ENCODE assay signal across 17 mouse cellular contexts in the genomic region with DNA sequence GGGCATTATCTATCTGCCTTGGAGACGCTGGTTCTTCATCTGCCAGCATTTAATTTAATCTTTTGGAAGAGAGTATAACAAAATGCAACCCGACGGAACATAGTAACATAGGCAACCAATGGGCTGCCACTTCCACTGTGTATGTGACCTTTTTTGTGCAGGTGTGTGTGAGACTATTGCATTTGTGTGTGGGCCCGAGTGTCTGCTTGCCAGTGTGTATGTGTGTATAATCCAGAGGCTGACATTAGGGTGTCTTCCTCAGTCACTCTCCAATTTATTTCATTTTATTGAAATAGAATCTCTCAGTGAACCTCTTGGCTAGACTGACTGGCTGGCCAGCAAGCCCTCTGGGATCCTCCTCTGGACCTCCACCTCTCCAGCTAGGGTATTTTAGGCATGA. TPM values are rescaled to one million over a fixed set of nuclear protein-coding genes. Genes with fewer than 3 reads are reported as not detected.
DNase-seq lines count a peak whose midpoint lies in the region; ATAC-seq and TF ChIP-seq lines count a peak whose summit lies in the region.
"Had no signal": no experiment of that assay in that cellular context is flagged by ENCODE, and none has a peak within 500 bp of the region (broad histone marks: within the 10 kb centered on the region; RNA-seq: fewer than 3 reads in every experiment).

No protein-coding gene starts in this region.

- H3K4me1 ChIP-seq in heart, embryonic 14.5 days (ENCODE audit: control insufficient read depth in 2 of 2, insufficient read depth in 2 of 2, low read length in 2 of 2), result peaks cover 5 to 18% of the 10 kb centered on the region in 2 experiments
- H3K4me1 ChIP-seq in spleen, adult 2 months (ENCODE audit: control insufficient read depth, insufficient read depth, insufficient read length), result peaks cover 3% of the 10 kb centered on the region; the same call in 1 of the 2 replicates
- peaks cover 22% of the 10 kb centered on the region for H3K4me1 ChIP-seq in liver, embryonic 12.5 days
- peaks cover 5% of the 10 kb centered on the region for H3K4me1 ChIP-seq in hindbrain, embryonic 10.5 days (replicated peaks)
- H3K4me1 ChIP-seq: embryonic facial prominence, embryonic 12.5 days had no signal

- no peak for ATAC-seq in heart, embryonic 14.5 days (ENCODE audit: insufficient number of reproducible peaks, insufficient read depth, low FRiP score, low read depth)
- no peak for ATAC-seq in liver, embryonic 12.5 days
- ATAC-seq: forebrain, embryonic 16.5 days had no signal

- H3K9me3 ChIP-seq in heart, embryonic 14.5 days (ENCODE audit: control insufficient read depth, low read length), result no peaks in the 10 kb centered on the region
- H3K9me3 ChIP-seq in liver, embryonic 12.5 days (replicated peaks), result no peaks in the 10 kb centered on the region
- no peaks in the 10 kb centered on the region for H3K9me3 ChIP-seq in hindbrain, embryonic 10.5 days
- H3K9me3 ChIP-seq: embryonic facial prominence, embryonic 12.5 days; heart, embryonic 10.5 days; midbrain, embryonic 12.5 days; neural tube, embryonic 13.5 days had no signal

- TF ChIP-seq POLR2A in spleen, adult 2 months (IDR thresholded peaks at IDR 0.05; ENCODE audit: low read depth, low read length), result no peak

- DNase-seq in heart, postnatal 4 days, result no peak
- DNase-seq in spleen, adult 2 months (ENCODE audit: low read depth in 1 of 2, low spot score in 2 of 2), result no peak
- DNase-seq in spleen, postnatal 36 days (ENCODE audit: low spot score in 2 of 2), result no peak
- peak; percentile 46 for DNase-seq in thymus, postnatal 4 days
- DNase-seq in hindbrain, embryonic 10.5 days (ENCODE audit: low spot score), result no peak
- no peak for DNase-seq in kidney, postnatal 25 days
- DNase-seq: adrenal gland, postnatal 14 days; cerebellum, adult 2 months; kidney, postnatal 10 days; lung, adult 18-20 months had no signal

- H3K27me3 ChIP-seq in heart, embryonic 14.5 days (ENCODE audit: control insufficient read depth, insufficient read depth, low read length), result no peaks in the 10 kb centered on the region
- no peaks in the 10 kb centered on the region for H3K27me3 ChIP-seq in spleen, adult 2 months (ENCODE audit: control insufficient read depth, insufficient read depth, low read length)
- no peaks in the 10 kb centered on the region for H3K27me3 ChIP-seq in liver, embryonic 12.5 days (replicated peaks)
- H3K27me3 ChIP-seq in hindbrain, embryonic 10.5 days (ENCODE audit: insufficient read depth, poor library complexity, severe bottlenecking), result no peaks in the 10 kb centered on the region
- H3K27me3 ChIP-seq: embryonic facial prominence, embryonic 12.5 days; neural tube, embryonic 13.5 days had no signal

- TF ChIP-seq CTCF in spleen, adult 2 months (IDR thresholded peaks at IDR 0.05; ENCODE audit: extremely low read depth, insufficient read depth, insufficient read length, insufficient replicate concordance), result no peak

- H3K36me3 ChIP-seq in heart, embryonic 14.5 days (ENCODE audit: control insufficient read depth, insufficient read depth, low read length), result no peaks in the 10 kb centered on the region
- H3K36me3 ChIP-seq in spleen, adult 2 months (ENCODE audit: control insufficient read depth, insufficient read depth, low read length), result peaks cover 9% of the 10 kb centered on the region
- no peaks in the 10 kb centered on the region for H3K36me3 ChIP-seq in liver, embryonic 12.5 days
- H3K36me3 ChIP-seq in hindbrain, embryonic 10.5 days, result no peaks in the 10 kb centered on the region
- H3K36me3 ChIP-seq: embryonic facial prominence, embryonic 12.5 days; heart, embryonic 10.5 days; midbrain, embryonic 12.5 days; neural tube, embryonic 13.5 days had no signal

- H3K4me2 ChIP-seq in heart, embryonic 14.5 days (ENCODE audit: low read length), result peak overlapping the region; percentile 76
- H3K4me2 ChIP-seq in liver, embryonic 12.5 days, result peak overlapping the region; percentile 89
- H3K4me2 ChIP-seq: midbrain, embryonic 12.5 days had no signal

- WGBS in heart, embryonic 14.5 days, result 90% methylated on average over 4 of the region's 4 CpGs
- WGBS in spleen, adult 2 months, result 35% methylated on average over 4 of the region's 4 CpGs
- WGBS in liver, embryonic 12.5 days (ENCODE audit: insufficient replicate concordance), result 78% methylated on average over 4 of the region's 4 CpGs
- 93% methylated on average over 4 of the region's 4 CpGs for WGBS in hindbrain, embryonic 10.5 days

- H3K27ac ChIP-seq in heart, embryonic 14.5 days (replicated peaks in 1 of 2; ENCODE audit: control insufficient read depth in 1 of 2, insufficient read depth in 1 of 2, low read depth in 2 of 2, low read length in 2 of 2), result no peak overlapping the region
- H3K27ac ChIP-seq in spleen, adult 2 months (ENCODE audit: insufficient read depth, low read length), result peak overlapping the region; percentile 41; the same call in 1 of the 2 replicates
- peak overlapping the region; percentile 89; the same call in 1 of the 2 replicates for H3K27ac ChIP-seq in liver, embryonic 12.5 days
- H3K27ac ChIP-seq in hindbrain, embryonic 10.5 days, result no peak overlapping the region
- H3K27ac ChIP-seq: embryonic facial prominence, embryonic 12.5 days; heart, embryonic 10.5 days; midbrain, embryonic 12.5 days; neural tube, embryonic 13.5 days had no signal

- H3K4me3 ChIP-seq in heart, embryonic 14.5 days (ENCODE audit: control insufficient read depth in 1 of 2, insufficient read depth in 1 of 2, low read depth in 1 of 2, low read length in 2 of 2), result no peak overlapping the region
- H3K4me3 ChIP-seq in spleen, adult 2 months (ENCODE audit: extremely low read depth, insufficient read depth, insufficient read length), result peak overlapping the region; percentile 49
- H3K4me3 ChIP-seq in liver, embryonic 12.5 days, result peak overlapping the region; percentile 78
- H3K4me3 ChIP-seq in hindbrain, embryonic 10.5 days, result no peak overlapping the region
- H3K4me3 ChIP-seq: midbrain, embryonic 12.5 days had no signal

- H3K9ac ChIP-seq in heart, embryonic 14.5 days (ENCODE audit: low read length), result no peak overlapping the region
- H3K9ac ChIP-seq in liver, embryonic 12.5 days, result peak overlapping the region; percentile 47
- H3K9ac ChIP-seq: embryonic facial prominence, embryonic 12.5 days; midbrain, embryonic 12.5 days; neural tube, embryonic 13.5 days had no signal

RNA-seq across cellular contexts. Expression of a gene that starts 0.8 kb away (rescaled TPM):
- 4.3 and 5.6 TPM in 2 replicates for polyA plus RNA-seq in heart, embryonic 14.5 days (2014; fragmentation: Nextera tagmentation; extraction: Ambion mirVana)
- 1 to 10 TPM; 4.4 to 4.8 TPM for total RNA-seq in heart, postnatal 4 days (2021)
- 18.3 and 21.1 TPM in 2 replicates for polyA plus RNA-seq in spleen, adult 2 months (2012; rRNA removed)
- 2.9 and 3.0 TPM in 2 replicates for polyA plus RNA-seq in liver, embryonic 12.5 days (2016; fragmentation: Nextera tagmentation; extraction: Ambion mirVana)
- polyA plus RNA-seq in hindbrain, embryonic 10.5 days (2016; fragmentation: Nextera tagmentation; extraction: Ambion mirVana), result 0.44 and 0.55 TPM in 2 replicates

RNA-seq across cellular contexts. Expression of a gene that starts 0.9 kb away (rescaled TPM):
- polyA plus RNA-seq in heart, embryonic 14.5 days (2014; fragmentation: Nextera tagmentation; extraction: Ambion mirVana), result 6.2 and 7.9 TPM in 2 replicates
- 1 to 10 TPM; 4.8 to 4.9 TPM for total RNA-seq in heart, postnatal 4 days (2021)
- polyA plus RNA-seq in spleen, adult 2 months (2012; rRNA removed), result 25.4 and 27.3 TPM in 2 replicates
- polyA plus RNA-seq in liver, embryonic 12.5 days (2016; fragmentation: Nextera tagmentation; extraction: Ambion mirVana), result 6.3 and 6.4 TPM in 2 replicates
- polyA plus RNA-seq in hindbrain, embryonic 10.5 days (2016; fragmentation: Nextera tagmentation; extraction: Ambion mirVana), result 1.6 and 2.5 TPM in 2 replicates

RNA-seq across cellular contexts. Expression of a gene that starts 28.8 kb away (rescaled TPM):
- 107 and 116 TPM in 2 replicates for polyA plus RNA-seq in heart, embryonic 14.5 days (2014; fragmentation: Nextera tagmentation; extraction: Ambion mirVana)
- total RNA-seq in heart, postnatal 4 days (2021), result 10 to 100 TPM; 50.1 to 54.3 TPM
- 15.5 and 15.9 TPM in 2 replicates for polyA plus RNA-seq in spleen, adult 2 months (2012; rRNA removed)
- polyA plus RNA-seq in liver, embryonic 12.5 days (2016; fragmentation: Nextera tagmentation; extraction: Ambion mirVana), result 129 and 137 TPM in 2 replicates
- polyA plus RNA-seq in hindbrain, embryonic 10.5 days (2016; fragmentation: Nextera tagmentation; extraction: Ambion mirVana), result 140 TPM in 2 replicates

RNA-seq across cellular contexts. Expression of a gene that starts 31.9 kb away (rescaled TPM):
- polyA plus RNA-seq in heart, embryonic 14.5 days (2014; fragmentation: Nextera tagmentation; extraction: Ambion mirVana), result 13.3 and 14.1 TPM in 2 replicates
- total RNA-seq in heart, postnatal 4 days (2021), result 10 to 100 TPM; 12.3 to 13.1 TPM
- polyA plus RNA-seq in spleen, adult 2 months (2012; rRNA removed), result 6.1 and 6.9 TPM in 2 replicates
- polyA plus RNA-seq in liver, embryonic 12.5 days (2016; fragmentation: Nextera tagmentation; extraction: Ambion mirVana), result 25.4 and 26.0 TPM in 2 replicates
- 27.0 and 31.8 TPM in 2 replicates for polyA plus RNA-seq in hindbrain, embryonic 10.5 days (2016; fragmentation: Nextera tagmentation; extraction: Ambion mirVana)

Comparison
In these comparisons a context has a peak if more than half of its experiments do, and no peak if none do; other contexts are left out.
1. H3K27ac ChIP-seq: peak in spleen, adult 2 months (single experiment) and liver, embryonic 12.5 days (single experiment); none in heart, embryonic 14.5 days (0 of 2) and hindbrain, embryonic 10.5 days (single experiment).
2. H3K4me3 ChIP-seq: peak in spleen, adult 2 months (single experiment) and liver, embryonic 12.5 days (single experiment); none in heart, embryonic 14.5 days (0 of 2) and hindbrain, embryonic 10.5 days (single experiment).